Mouse (Mus musculus): ENCODE measurements around the gene Sbsn. TPM values are rescaled to one million over a fixed set of nuclear protein-coding genes. Genes with fewer than 3 reads are reported as not detected.
"Not testable (repeated sequence)": the region's sequence is repeated elsewhere in the genome, so short reads cannot be mapped to it uniquely, and the experiment has no call there.

Gene Sbsn
- total RNA-seq (2017), result 0.25 and 2.8 TPM in 2 replicates

DNA sequence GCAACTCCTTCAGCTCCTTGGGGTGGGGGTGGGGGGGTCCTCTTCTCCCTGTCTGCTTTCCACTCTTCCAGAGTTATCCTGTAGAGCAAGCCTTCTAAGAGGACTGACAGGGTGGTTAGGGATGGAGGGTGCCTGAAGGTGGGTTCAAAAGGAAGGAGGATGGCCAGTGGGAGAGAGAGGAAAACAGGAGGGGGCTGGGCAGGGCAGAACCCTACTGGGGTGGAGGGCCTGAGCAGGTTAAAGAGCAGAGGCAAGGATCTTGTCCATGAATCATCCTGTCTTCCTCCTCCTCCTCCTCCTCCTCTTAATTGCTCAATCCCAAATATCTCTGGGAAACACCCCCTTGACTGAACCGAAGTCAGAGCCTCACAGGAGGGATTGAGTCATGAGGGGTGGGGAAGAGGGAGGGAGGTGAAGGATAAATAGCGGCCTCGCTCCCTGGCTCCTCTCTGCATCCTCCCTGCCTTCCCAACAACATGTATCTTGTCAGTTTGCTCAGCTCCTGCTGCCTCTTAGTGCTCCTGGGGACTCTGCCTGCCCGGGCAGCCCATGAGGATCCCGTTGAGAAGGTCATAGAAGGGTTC lies at the start of gene Sbsn:
Gene Sbsn, plus strand, starts transcription at position 386 of the 584 bp plus-strand sequence.
- ATAC-seq (replicated peaks in 1 of 2; ENCODE audit: insufficient read depth in 1 of 2, low FRiP score in 2 of 2, low TSS enrichment in 1 of 2, low read depth in 1 of 2, poor library complexity in 2 of 2, severe bottlenecking in 2 of 2), result no peak

GRCm38 (mm10) chr7:30706214-30706882 lies 44.9 kb upstream of the Sbsn start:
- ATAC-seq (replicated peaks in 1 of 2; ENCODE audit: insufficient read depth in 1 of 2, low FRiP score in 2 of 2, low TSS enrichment in 1 of 2, low read depth in 1 of 2, poor library complexity in 2 of 2, severe bottlenecking in 2 of 2), result no peak

DNA sequence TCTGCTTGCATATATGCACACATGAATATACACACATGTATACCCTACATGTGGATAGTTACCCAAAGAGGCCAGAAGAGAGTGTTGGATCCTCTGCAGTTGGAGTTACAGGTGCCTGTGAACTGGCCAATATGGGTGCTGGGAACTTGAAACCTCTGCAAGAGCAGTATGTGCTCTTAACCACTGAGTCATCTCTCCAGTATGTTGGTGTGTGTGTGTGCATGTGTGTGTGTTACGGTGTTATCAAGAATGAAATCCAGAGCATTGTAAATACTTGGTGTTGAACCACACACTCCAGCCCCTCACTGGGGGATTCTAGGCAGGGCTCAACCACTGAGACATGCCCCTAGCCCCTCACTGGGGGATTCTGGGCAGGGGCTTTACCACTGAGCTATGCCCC lies 43.8 kb upstream of the Sbsn start:
- no peak for ATAC-seq (replicated peaks in 1 of 2; ENCODE audit: insufficient read depth in 1 of 2, low FRiP score in 2 of 2, low TSS enrichment in 1 of 2, low read depth in 1 of 2, poor library complexity in 2 of 2, severe bottlenecking in 2 of 2)

GRCm38 (mm10) chr7:30711942-30712341 lies 39.3 kb upstream of the Sbsn start, which contains the start of gene Atp4a:
Gene Atp4a, plus strand, starts transcription at chr7:30712209.
- no peak for ATAC-seq (replicated peaks in 1 of 2; ENCODE audit: insufficient read depth in 1 of 2, low FRiP score in 2 of 2, low TSS enrichment in 1 of 2, low read depth in 1 of 2, poor library complexity in 2 of 2, severe bottlenecking in 2 of 2)

GRCm38 (mm10) chr7:30717006-30717715 lies 34.1 kb upstream of the Sbsn start:
- peak; percentile 90 to 94 for ATAC-seq (replicated peaks in 1 of 2; ENCODE audit: insufficient read depth in 1 of 2, low FRiP score in 2 of 2, low TSS enrichment in 1 of 2, low read depth in 1 of 2, poor library complexity in 2 of 2, severe bottlenecking in 2 of 2)

DNA sequence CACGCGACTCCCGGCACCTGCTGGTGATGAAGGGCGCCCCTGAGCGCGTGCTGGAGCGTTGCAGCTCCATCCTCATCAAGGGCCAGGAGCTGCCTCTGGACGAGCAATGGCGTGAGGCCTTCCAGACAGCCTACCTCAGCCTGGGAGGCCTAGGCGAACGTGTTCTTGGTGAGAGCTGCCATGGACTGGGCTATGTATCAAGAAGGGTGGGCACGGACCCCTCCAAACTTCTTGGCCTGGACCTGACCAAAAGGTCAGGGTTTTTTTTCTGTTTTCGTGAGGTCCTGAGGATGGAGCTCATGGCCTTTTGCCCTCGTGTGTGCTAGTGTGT lies 33.6 kb upstream of the Sbsn start:
- no peak for ATAC-seq (replicated peaks in 1 of 2; ENCODE audit: insufficient read depth in 1 of 2, low FRiP score in 2 of 2, low TSS enrichment in 1 of 2, low read depth in 1 of 2, poor library complexity in 2 of 2, severe bottlenecking in 2 of 2)

DNA sequence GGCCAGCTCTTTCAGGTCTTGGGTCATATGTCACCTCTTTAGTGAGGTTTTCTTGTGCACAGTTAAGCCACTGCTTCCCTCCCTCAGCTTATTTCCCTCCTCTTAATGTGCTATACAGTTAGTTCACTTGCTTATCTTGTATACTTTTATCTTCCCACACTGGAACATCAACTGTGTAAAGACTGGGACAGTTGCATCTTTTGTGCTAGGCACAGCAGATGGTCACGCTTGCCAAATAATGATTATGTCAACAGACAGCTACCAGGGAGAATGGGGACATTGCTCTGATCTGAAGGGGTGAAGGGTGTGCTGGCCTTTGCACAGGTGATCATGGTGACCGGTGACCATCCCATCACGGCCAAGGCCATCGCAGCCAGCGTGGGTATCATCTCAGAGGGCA lies 31.6 kb upstream of the Sbsn start:
- no peak for ATAC-seq (replicated peaks in 1 of 2; ENCODE audit: insufficient read depth in 1 of 2, low FRiP score in 2 of 2, low TSS enrichment in 1 of 2, low read depth in 1 of 2, poor library complexity in 2 of 2, severe bottlenecking in 2 of 2)

- ATAC-seq (replicated peaks in 1 of 2; ENCODE audit: insufficient read depth in 1 of 2, low FRiP score in 2 of 2, low TSS enrichment in 1 of 2, low read depth in 1 of 2, poor library complexity in 2 of 2, severe bottlenecking in 2 of 2), result no peak
Observed at GRCm38 (mm10) chr7:30721286-30721685, 30.0 kb upstream of the Sbsn start.

- no peak for ATAC-seq (replicated peaks in 1 of 2; ENCODE audit: insufficient read depth in 1 of 2, low FRiP score in 2 of 2, low TSS enrichment in 1 of 2, low read depth in 1 of 2, poor library complexity in 2 of 2, severe bottlenecking in 2 of 2)
Observed at GRCm38 (mm10) chr7:30723274-30723953, 27.9 kb upstream of the Sbsn start.

GRCm38 (mm10) chr7:30728214-30728613 lies 23.1 kb upstream of the Sbsn start:
- ATAC-seq (replicated peaks in 1 of 2; ENCODE audit: insufficient read depth in 1 of 2, low FRiP score in 2 of 2, low TSS enrichment in 1 of 2, low read depth in 1 of 2, poor library complexity in 2 of 2, severe bottlenecking in 2 of 2), result no peak

- ATAC-seq (replicated peaks in 1 of 2; ENCODE audit: insufficient read depth in 1 of 2, low FRiP score in 2 of 2, low TSS enrichment in 1 of 2, low read depth in 1 of 2, poor library complexity in 2 of 2, severe bottlenecking in 2 of 2), result 0 out of 4 replicates have a peak, but pooled peaks of 1 of the 2 experiments have one; percentile 0
Observed at GRCm38 (mm10) chr7:30728739-30729395, 22.4 kb upstream of the Sbsn start.

GRCm38 (mm10) chr7:30729396-30730063 lies 21.7 kb upstream of the Sbsn start, which contains the start of gene Tmem147:
Gene Tmem147, minus strand, starts transcription at chr7:30729540.
- peak; percentile 94 for ATAC-seq (replicated peaks in 1 of 2; ENCODE audit: insufficient read depth in 1 of 2, low FRiP score in 2 of 2, low TSS enrichment in 1 of 2, low read depth in 1 of 2, poor library complexity in 2 of 2, severe bottlenecking in 2 of 2)

DNA sequence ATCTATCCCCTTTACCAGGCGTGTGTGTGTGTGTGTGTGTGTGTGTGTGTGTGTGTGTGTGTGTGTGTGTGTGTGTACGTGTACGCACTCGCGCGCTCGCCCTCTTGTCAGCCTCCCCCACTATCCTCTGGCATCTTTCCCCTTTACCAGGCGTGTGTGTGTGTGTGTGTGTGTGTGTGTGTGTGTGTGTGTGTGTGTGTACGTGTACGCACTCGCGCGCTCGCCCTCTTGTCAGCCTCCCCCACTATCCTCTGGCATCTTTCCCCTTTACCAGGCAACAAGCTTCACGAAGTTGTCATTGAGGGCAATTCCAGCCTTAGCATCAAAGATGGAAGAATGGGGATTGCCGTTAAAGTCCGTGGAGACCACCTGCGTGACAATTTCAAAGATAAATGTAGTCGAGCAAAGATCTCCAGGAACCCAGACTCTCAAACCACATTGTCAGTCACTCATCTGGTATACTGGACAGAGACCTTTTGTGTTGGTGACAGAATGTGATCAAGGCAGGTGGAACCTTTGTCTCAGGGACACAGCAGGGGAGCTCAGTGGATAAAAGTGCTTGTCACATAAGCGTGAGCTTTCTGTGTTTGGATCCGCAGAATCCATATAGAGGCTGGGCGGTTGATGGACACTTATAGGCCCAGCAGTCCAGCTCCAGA lies 21.1 kb upstream of the Sbsn start:
- peak in 1 of 2 experiments; percentile 6; a peak in 1 of 4 replicates for ATAC-seq (replicated peaks in 1 of 2; ENCODE audit: insufficient read depth in 1 of 2, low FRiP score in 2 of 2, low TSS enrichment in 1 of 2, low read depth in 1 of 2, poor library complexity in 2 of 2, severe bottlenecking in 2 of 2)

GRCm38 (mm10) chr7:30736211-30736610 lies 15.1 kb upstream of the Sbsn start:
- ATAC-seq (replicated peaks in 1 of 2; ENCODE audit: insufficient read depth in 1 of 2, low FRiP score in 2 of 2, low TSS enrichment in 1 of 2, low read depth in 1 of 2, poor library complexity in 2 of 2, severe bottlenecking in 2 of 2), result no peak

- ATAC-seq (replicated peaks in 1 of 2; ENCODE audit: insufficient read depth in 1 of 2, low FRiP score in 2 of 2, low TSS enrichment in 1 of 2, low read depth in 1 of 2, poor library complexity in 2 of 2, severe bottlenecking in 2 of 2), result not testable (repeated sequence)
Observed at GRCm38 (mm10) chr7:30742570-30742969, 8.7 kb upstream of the Sbsn start.

DNA sequence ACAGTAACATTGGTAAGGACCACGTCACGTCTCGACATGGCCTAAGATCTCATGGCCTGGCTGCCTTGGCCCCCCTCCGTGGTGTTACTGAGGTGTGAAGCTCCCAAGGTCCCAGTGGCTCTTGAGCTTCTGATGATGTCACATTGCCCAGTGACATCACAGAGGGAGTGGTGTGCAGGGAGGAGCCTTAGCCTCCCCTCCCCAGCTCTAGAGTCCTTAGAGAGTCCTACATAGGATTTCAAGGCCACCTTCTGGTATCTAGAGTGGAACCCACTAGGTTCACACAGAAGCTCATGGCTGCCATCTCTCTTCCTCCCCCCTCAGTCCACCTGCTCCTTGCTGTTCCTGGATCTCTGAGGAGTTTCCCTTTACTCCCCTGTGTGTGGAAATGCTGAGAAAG lies 7.7 kb upstream of the Sbsn start, which contains the start of gene Gapdhs:
Gene Gapdhs, minus strand, starts transcription at position 65 of the 400 bp plus-strand sequence.
- ATAC-seq (replicated peaks in 1 of 2; ENCODE audit: insufficient read depth in 1 of 2, low FRiP score in 2 of 2, low TSS enrichment in 1 of 2, low read depth in 1 of 2, poor library complexity in 2 of 2, severe bottlenecking in 2 of 2), result not testable (repeated sequence)

Measured in hematopoietic stem cell, adult 5-6 weeks (primary cell).